Mouse (Mus musculus): Measurements from ENCODE around the gene Elmo1.

Gene Elmo1

GRCm38 (mm10) chr13:20286680-20287079 lies 196.3 kb downstream of the Elmo1 start:
- no peak for DNase-seq

GRCm38 (mm10) chr13:20288393-20288792 lies 198.0 kb downstream of the Elmo1 start:
- DNase-seq: no peak

- no peak for DNase-seq
These were observed 200.0 kb downstream of the Elmo1 start for GRCm38 (mm10) chr13:20290412-20290811.

GRCm38 (mm10) chr13:20292348-20292747 lies 202.0 kb downstream of the Elmo1 start:
- peak; percentile 4 to 12 for DNase-seq

DNA sequence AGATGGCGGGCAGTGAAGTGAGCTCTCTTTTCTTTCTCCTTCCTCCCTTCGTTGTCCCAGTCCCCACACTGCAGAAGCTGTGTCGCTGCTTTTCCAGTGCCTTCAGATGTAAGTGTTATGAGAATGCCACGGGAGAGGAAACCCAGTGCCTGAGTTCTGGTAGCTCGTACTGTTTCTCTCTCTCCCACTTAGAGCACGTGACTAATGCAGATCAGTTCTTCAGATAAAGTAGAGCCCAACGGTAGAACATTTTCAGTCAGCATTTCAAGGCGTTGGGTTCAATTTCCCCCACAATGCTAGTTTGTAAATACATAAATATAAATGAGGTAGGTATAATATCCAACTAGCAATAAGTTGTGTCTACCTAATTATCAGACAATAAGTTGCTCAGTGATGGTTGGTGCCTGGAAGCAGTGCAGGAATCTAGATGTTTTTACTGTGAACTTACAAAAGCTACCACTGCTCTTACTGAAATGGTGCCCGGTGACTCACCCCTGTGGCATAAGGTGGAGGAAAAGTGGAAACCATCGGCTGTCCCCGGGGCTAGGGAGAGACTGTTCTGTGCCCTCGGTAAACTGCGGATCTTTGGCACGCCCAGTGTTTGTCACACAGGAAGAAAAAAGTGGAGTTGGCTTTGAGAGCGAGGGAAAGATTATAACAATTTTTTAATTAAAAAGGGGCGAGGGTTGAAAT lies 205.0 kb downstream of the Elmo1 start:
- no peak for DNase-seq

- DNase-seq: peak; percentile 11 to 51
These were observed 207.4 kb downstream of the Elmo1 start for GRCm38 (mm10) chr13:20297841-20298240.

DNA sequence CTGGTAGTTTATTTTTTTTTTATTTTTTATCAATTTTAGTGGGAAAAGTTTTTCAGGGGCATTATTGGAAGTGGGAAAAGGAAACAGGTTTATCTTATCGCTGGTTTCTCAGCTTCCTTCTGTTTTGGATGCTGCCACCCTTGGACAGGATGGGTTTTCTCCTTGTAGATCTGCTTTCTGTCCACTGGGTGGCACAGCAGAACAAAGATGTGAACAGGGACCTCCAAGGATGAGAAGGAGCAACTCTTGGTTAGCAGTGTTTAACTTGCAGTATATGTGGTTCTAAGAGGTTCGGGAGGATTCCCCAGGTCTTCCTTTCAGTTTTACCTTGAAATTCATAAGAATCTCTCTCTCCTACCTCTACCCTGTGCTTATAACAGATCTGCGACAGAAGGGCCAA lies 209.0 kb downstream of the Elmo1 start:
- DNase-seq: peak; percentile 5 to 14

- DNase-seq: no peak
These were observed 209.7 kb downstream of the Elmo1 start for GRCm38 (mm10) chr13:20300052-20300564.

DNA sequence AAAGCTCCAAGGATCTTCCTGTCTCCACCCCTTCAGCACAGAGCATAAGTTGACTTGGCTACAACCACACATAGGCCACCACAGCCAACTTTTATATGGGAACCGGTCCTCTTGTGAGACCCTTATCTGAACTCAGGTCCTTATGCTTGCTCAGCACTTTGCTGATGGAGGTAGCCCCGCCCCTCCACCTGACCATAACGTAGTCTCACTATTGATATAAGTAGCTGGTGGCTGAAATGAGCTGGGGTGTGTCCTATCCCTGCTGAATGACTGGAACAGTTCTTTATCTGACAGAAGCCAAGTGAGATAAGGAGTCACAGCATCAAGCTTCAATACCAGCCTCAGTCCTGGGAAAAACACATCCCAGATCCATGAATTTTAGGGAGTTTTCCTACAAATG lies 210.2 kb downstream of the Elmo1 start:
- no peak for DNase-seq

- DNase-seq: no peak
These were observed 211.4 kb downstream of the Elmo1 start for GRCm38 (mm10) chr13:20301760-20302159.

DNA sequence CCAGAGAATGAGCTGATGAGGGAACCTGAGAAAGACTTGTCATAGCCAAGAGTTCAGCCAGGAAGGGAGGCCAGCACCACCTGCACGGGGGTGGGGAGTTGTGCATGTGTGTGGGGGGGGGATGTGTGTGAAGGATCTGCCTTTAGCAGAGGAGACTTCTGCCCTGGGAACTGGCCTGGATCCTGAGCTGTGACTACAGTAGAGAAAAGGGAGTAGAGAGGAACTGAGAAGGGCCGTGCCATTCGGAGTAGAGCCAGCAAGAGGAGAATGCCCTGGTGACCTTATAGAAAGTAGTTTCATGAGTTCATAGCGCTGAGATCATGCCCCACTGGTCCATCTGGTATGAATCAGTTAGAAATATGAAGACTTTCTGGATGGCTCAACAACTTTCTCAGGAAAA lies 215.2 kb downstream of the Elmo1 start:
- DNase-seq: no peak

GRCm38 (mm10) chr13:20306180-20307177 lies 216.1 kb downstream of the Elmo1 start:
- no peak for DNase-seq

GRCm38 (mm10) chr13:20307381-20307780 lies 217.0 kb downstream of the Elmo1 start:
- DNase-seq: no peak

DNA sequence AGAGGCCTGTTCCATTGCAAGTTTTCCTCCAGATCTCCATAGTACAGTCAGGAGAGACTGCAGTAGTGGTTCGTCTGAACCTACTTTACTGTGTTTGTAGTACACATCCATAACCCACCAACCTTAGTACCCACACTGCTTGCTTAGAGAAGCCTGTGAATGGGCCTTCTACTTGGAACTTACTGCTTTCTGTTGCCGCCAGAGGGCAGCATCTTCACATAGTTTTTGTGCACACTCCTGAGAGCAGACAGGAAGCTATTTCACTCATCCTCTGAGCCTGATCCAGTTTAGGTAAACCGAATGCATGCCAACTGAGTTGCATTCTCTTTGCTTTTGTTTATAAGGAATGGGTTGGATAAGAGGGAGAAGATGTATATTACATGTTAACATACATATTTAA lies 221.2 kb downstream of the Elmo1 start:
- DNase-seq: peak; percentile 51 to 86

DNA sequence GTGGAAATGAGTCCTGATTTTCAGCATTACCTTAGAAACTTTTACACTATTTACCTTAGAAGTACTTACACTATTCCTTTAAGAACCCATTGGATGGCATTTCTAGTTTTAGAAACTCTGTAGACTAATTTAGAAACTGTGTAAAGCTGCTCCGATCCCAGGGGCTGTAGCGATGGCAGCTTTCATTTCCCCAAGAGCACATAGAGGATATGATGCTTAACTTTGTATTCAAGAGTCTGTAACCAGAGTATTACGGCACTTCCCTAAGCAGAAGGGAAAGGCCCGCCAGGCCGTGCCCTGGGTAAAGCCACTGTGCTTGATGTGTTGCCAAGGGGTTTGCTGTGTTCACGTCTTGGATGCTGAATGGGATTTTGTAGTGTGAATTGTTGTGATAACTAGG lies 222.9 kb downstream of the Elmo1 start:
- DNase-seq: no peak

GRCm38 (mm10) chr13:20316139-20316538 lies 225.7 kb downstream of the Elmo1 start:
- no peak for DNase-seq

DNA sequence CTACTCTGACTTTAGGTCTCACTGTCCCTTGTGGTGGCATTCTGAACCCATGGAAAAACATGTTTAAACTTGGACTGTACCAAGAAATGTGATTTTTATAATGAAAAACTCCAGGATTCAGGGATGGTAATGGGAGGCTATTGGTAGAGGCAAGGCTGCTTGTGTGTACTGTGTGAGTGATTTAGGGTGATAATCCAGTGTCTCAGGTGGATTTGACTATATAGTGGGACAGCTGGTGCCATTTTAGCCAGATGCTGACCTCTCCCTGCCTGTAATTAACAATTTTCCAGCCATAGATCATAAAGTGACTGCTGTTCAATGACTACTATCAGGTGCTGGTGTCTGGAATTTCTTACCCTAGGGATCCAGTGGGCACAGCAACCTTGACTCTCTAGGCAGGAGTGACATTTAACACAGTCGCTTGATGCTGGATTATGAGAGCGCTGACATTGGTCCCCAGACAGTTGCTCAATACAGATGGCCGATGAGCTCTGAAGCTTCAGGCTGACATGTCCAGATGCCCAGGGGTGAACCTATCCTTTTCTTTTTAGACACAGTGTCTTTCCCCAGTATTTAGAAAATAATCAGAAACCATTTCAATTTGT lies 228.3 kb downstream of the Elmo1 start:
- no peak for DNase-seq

DNA sequence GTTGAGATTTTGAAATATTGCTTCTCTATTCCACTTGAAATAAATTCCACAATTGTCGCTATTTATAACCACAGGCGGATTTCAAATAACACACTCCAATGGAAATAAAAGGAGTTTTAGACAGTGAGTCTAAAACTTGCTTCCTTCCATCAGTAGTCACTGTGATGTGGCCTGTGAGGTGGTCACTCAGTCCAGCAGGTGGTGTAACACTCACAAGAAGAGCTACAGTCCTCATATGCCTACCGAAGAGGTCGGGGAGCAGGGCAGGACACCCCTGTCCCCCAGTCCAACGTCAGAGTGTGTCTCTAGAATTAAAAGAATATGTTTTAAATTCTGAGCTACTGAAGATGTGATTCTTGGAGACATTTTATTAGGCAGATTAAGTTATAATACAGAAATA lies 229.8 kb downstream of the Elmo1 start:
- no peak for DNase-seq

DNA sequence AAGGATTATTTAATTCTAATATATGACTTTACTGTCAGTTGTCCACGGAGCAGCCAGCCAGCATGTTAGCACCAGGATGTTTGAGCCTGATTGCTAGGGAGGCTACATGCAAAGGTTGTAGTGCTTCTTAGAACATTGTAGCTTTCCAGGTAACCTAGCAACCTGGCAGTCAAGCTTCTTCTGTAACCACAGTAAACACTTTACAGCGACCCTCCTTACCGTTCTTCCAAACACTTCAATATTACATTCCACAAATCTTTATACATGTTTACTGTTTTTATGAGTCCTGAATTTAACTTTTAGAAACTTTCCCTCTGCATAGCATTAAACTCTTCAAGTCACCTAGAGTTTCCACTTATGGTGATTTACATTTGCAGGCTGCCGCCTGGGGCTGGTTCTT lies 233.1 kb downstream of the Elmo1 start:
- DNase-seq: no peak

DNA sequence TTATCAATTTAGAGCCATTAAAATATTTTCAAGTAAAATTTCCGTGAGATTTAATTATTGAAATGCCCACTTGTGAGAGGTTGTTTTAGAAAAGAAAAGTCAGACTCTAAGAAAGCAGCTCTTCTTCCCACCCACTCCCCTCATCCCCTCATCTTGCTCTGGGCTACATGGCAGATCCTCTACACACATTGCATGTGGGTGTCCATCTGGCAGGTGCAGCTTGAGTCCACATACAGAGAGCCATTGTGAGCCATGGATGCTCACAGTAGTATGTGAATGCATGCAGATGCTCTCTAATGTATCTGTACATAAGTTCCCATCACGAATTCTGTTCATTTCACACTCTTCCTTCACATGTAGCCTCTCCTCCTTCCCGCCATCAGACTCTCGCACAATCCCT lies 236.7 kb downstream of the Elmo1 start:
- DNase-seq: no peak

GRCm38 (mm10) chr13:20327975-20328374 lies 237.6 kb downstream of the Elmo1 start:
- no peak for DNase-seq

- no peak for DNase-seq
These were observed 238.3 kb downstream of the Elmo1 start for GRCm38 (mm10) chr13:20328672-20329071.

DNA sequence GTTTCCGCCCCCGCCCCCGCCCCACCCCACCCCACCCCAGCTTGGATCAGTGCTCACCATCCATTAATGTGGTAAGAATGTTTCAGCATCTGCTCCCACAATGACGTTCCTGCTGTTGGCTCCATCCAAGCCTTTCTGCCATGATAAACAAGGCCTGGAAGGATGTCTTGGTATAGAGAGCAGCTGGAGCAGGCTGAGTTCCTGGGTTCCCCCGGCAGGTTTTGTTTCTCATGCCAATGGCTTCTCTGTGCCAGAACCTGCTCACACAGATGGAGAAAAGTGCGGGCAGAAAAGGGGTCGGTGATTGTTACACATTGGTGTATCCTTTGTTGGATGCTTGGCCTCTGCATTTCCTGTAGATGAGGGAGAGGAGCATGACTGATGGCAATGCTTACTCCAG lies 240.6 kb downstream of the Elmo1 start:
- no peak for DNase-seq
